Mouse (Mus musculus) CH12.LX (cell line): Measurements from ENCODE around the gene Ndc1. TPM values are rescaled to one million over a fixed set of nuclear protein-coding genes. Genes with fewer than 3 reads are reported as not detected.

Experiments used
- DNase-seq: peaks from one replicate; pipeline ENCODE4 v3.0.0-alpha.2; 2013; ENCODE audit errors: extremely low read depth
- H3K27ac ChIP-seq: 2 replicates; pipeline ENCODE4 v1.5.1; 2012; ENCODE audit warnings: low read depth, mild to moderate bottlenecking, control low read depth, moderate library complexity; ENCODE audit not compliant: insufficient read depth
- H3K27me3 ChIP-seq: replicated peaks from 2 replicates; pipeline ENCODE3; 2012; ENCODE audit warnings: inconsistent platforms
- H3K36me3 ChIP-seq, 2 experiments: replicated peaks in 1 of 2; 2 replicates each; pipeline versions ENCODE3 to v1.6.1; 2012; ENCODE audit warnings: inconsistent platforms in 1 of 2, low read length in 1 of 2, mild to moderate bottlenecking in 1 of 2, mixed read lengths in 1 of 2, moderate library complexity in 1 of 2; ENCODE audit not compliant: control insufficient read depth in 1 of 2, insufficient read depth in 1 of 2
- H3K4me1 ChIP-seq, 2 experiments: 2 replicates each; pipeline ENCODE4 v1.6.1; 2012; ENCODE audit warnings: inconsistent platforms in 1 of 2, moderate library complexity in 1 of 2; ENCODE audit not compliant: insufficient read depth in 2 of 2, control insufficient read depth in 1 of 2
- H3K4me2 ChIP-seq: 2 replicates; pipeline ENCODE4 v1.6.1; 2012; ENCODE audit warnings: low read depth, mild to moderate bottlenecking, control low read depth; ENCODE audit not compliant: poor library complexity, insufficient read depth, severe bottlenecking
- H3K4me3 ChIP-seq, 3 experiments: fragments of 150-350 bp in 1 of 3; sonication (generic) in 1 of 3; replicated peaks in 1 of 3; 2 replicates each; pipeline versions ENCODE3 to v1.5.1; 2011 to 2012; ENCODE audit warnings: low read depth in 2 of 3, low read length in 2 of 3, mild to moderate bottlenecking in 2 of 3, moderate library complexity in 2 of 3, control low read depth in 1 of 3, improper control_type of control experiment in 1 of 3, inconsistent platforms in 1 of 3, mixed read lengths in 1 of 3; ENCODE audit not compliant: poor library complexity in 1 of 3
- H3K79me2 ChIP-seq: replicated peaks from 2 replicates; pipeline ENCODE4 v1.6.1; 2012; ENCODE audit warnings: mild to moderate bottlenecking, moderate library complexity; ENCODE audit not compliant: control insufficient read depth, poor library complexity, insufficient read depth, severe bottlenecking; ENCODE audit errors: extremely low read depth
- H3K9ac ChIP-seq: 2 replicates; pipeline ENCODE4 v1.6.1; 2012; ENCODE audit warnings: low read depth, mild to moderate bottlenecking, control low read depth, moderate library complexity; ENCODE audit not compliant: insufficient read depth
- H3K9me3 ChIP-seq: replicated peaks from 2 replicates; pipeline ENCODE3; 2012; ENCODE audit warnings: low read length, inconsistent platforms, mixed read lengths
- CHD2 ChIP-seq: IDR thresholded peaks from 2 replicates; pipeline ENCODE4 v1.6.1; 2011; ENCODE audit warnings: low read length, improper control_type of control experiment
- CTCF ChIP-seq, 2 experiments: IDR thresholded peaks in 1 of 2; conservative IDR thresholded peaks in 1 of 2; 2 replicates each; pipeline ENCODE4 v1.5.1; 2011 to 2012; ENCODE audit warnings: low read depth in 2 of 2, low read length in 2 of 2, improper control_type of control experiment in 1 of 2, inconsistent platforms in 1 of 2, mild to moderate bottlenecking in 1 of 2, moderate library complexity in 1 of 2
- E2F4 ChIP-seq: IDR thresholded peaks from 2 replicates; pipeline ENCODE4 v1.6.1; 2011; ENCODE audit warnings: low read depth, low read length, improper control_type of control experiment; ENCODE audit not compliant: insufficient replicate concordance
- ELF1 ChIP-seq: IDR thresholded peaks from 2 replicates; pipeline ENCODE4 v1.6.1; 2014; ENCODE audit warnings: low read depth, mild to moderate bottlenecking, inconsistent platforms, low read length, improper control_type of control experiment
- EP300 ChIP-seq: IDR thresholded peaks from 2 replicates; pipeline ENCODE4 v1.6.1; 2011; ENCODE audit warnings: low read length, improper control_type of control experiment
- HCFC1 ChIP-seq: IDR thresholded peaks from 2 replicates; pipeline ENCODE4 v1.6.1; 2012; ENCODE audit warnings: low read depth, mild to moderate bottlenecking, inconsistent platforms, low read length, improper control_type of control experiment
- IRF4 ChIP-seq: IDR thresholded peaks from 2 replicates; pipeline ENCODE4 v1.6.1; 2014; ENCODE audit warnings: low read depth, mild to moderate bottlenecking, inconsistent platforms, low read length, improper control_type of control experiment
- JUN ChIP-seq: IDR thresholded peaks from 2 replicates; pipeline ENCODE4 v1.6.1; 2011; ENCODE audit warnings: low read depth, mild to moderate bottlenecking, low read length, improper control_type of control experiment, moderate library complexity; ENCODE audit not compliant: insufficient read depth
- JUND ChIP-seq: conservative IDR thresholded peaks from 2 replicates; pipeline ENCODE4 v1.6.1; 2011; ENCODE audit warnings: low read depth, low read length, improper control_type of control experiment
- MAFK ChIP-seq: IDR thresholded peaks from 2 replicates; pipeline ENCODE4 v1.6.1; 2011; ENCODE audit warnings: low read length, improper control_type of control experiment; ENCODE audit not compliant: insufficient replicate concordance
- MAX ChIP-seq: IDR thresholded peaks from 2 replicates; pipeline ENCODE4 v1.6.1; 2011; ENCODE audit warnings: low read length, improper control_type of control experiment
- MAZ ChIP-seq: IDR thresholded peaks from 2 replicates; pipeline ENCODE4 v1.6.1; 2012; ENCODE audit warnings: low read depth, mild to moderate bottlenecking, inconsistent platforms, low read length, improper control_type of control experiment, moderate library complexity
- MXI1 ChIP-seq: IDR thresholded peaks from 2 replicates; pipeline ENCODE4 v1.6.1; 2011; ENCODE audit warnings: mild to moderate bottlenecking, low read depth, low read length, improper control_type of control experiment
- MYC ChIP-seq: IDR thresholded peaks from 2 replicates; pipeline ENCODE4 v1.6.1; 2011; ENCODE audit warnings: low read depth, mild to moderate bottlenecking, improper control_type of control experiment, low read length
- NELFE ChIP-seq: IDR thresholded peaks from 2 replicates; pipeline ENCODE4 v1.6.1; 2011; ENCODE audit warnings: low read depth, low read length, improper control_type of control experiment
- NRF1 ChIP-seq: IDR thresholded peaks from 2 replicates; pipeline ENCODE4 v1.6.1; 2014; ENCODE audit warnings: low read depth, mild to moderate bottlenecking, inconsistent platforms, low read length, improper control_type of control experiment, moderate library complexity
- PAX5 ChIP-seq: IDR thresholded peaks from 2 replicates; pipeline ENCODE4 v1.6.1; 2012; ENCODE audit warnings: low read length, inconsistent platforms, mixed read lengths
- POLR2A ChIP-seq: IDR thresholded peaks from 2 replicates; pipeline ENCODE4 v1.6.1; 2011; ENCODE audit warnings: low read depth, mild to moderate bottlenecking, improper control_type of control experiment, low read length
- RAD21 ChIP-seq: IDR thresholded peaks from 2 replicates; pipeline ENCODE4 v1.6.1; 2011; ENCODE audit warnings: low read depth, mild to moderate bottlenecking, low read length, improper control_type of control experiment, moderate library complexity
- RCOR1 ChIP-seq: conservative IDR thresholded peaks from 2 replicates; pipeline ENCODE4 v1.6.1; 2012; ENCODE audit warnings: low read depth, mild to moderate bottlenecking, inconsistent platforms, low read length, improper control_type of control experiment
- TBP ChIP-seq: conservative IDR thresholded peaks from 2 replicates; pipeline ENCODE4 v1.6.1; 2011; ENCODE audit warnings: low read depth, low read length, improper control_type of control experiment
- USF1 ChIP-seq: IDR thresholded peaks from 2 replicates; pipeline ENCODE4 v1.6.1; 2014; ENCODE audit warnings: low read depth, mild to moderate bottlenecking, inconsistent platforms, low read length, improper control_type of control experiment
- USF2 ChIP-seq: conservative IDR thresholded peaks from 2 replicates; pipeline ENCODE4 v1.6.1; 2011; ENCODE audit warnings: low read depth, low read length, improper control_type of control experiment
- ZC3H11A ChIP-seq: IDR thresholded peaks from 2 replicates; pipeline ENCODE4 v1.6.1; 2012; ENCODE audit warnings: low read depth, mild to moderate bottlenecking, inconsistent platforms, low read length, improper control_type of control experiment
- dilution Hi-C: fragments of 300-500 bp; cut with MboI; formaldehyde crosslinking; loops from 2 replicates; pipeline ENCODE4 v1.14.3; 2020; ENCODE audit warnings: low sequenced_read_pairs; ENCODE audit not compliant: extremely low pct_unique_long_range_greater_than_20kb, extremely low pct_ligation_motif_present
- in situ Hi-C: fragments of 300-500 bp; cut with MboI; formaldehyde crosslinking; loops from 3 replicates; pipeline ENCODE4 v1.14.3; 2019; ENCODE audit warnings: low sequenced_read_pairs, low pct_ligation_motif_present, low pct_unique_long_range_greater_than_20kb, mixed read lengths
- polyA plus RNA-seq: library from polyadenylated mRNA; unstranded; fragments of >175 nt; gene quantifications from 2 replicates; pipeline ENCODE4 v1.2.1, GENCODE M21; 2012; ENCODE audit warnings: low read depth; ENCODE audit not compliant: insufficient read length
- total RNA-seq, 2 experiments: library from RNA; depleted of rRNA; stranded (reverse); fragments of 300-350 nt in 1 of 2; fragments of >200 nt in 1 of 2; gene quantifications; 2 replicates each; pipeline ENCODE4 v1.2.3; 2012 to 2014

Ndc1 gene
- total and polyA plus RNA-seq, 3 experiments = 49.1 to 86.5 (median 71.3) TPM

- TF ChIP-seq MYC (no peak), USF2 (no peak), E2F4 (no peak), EP300 (no peak), MAZ (no peak)
- TF ChIP-seq, all 38 proteins: peak for 0
These were observed 31.2 kb upstream of the Ndc1 start for GRCm38 (mm10) chr4:107336356-107336755.

GRCm38 (mm10) chr4:107337455-107337854 is 30.1 kb upstream of the Ndc1 start:
- dilution Hi-C loops (no loop called here), in situ Hi-C loops (no loop called here)
- H3K4me2 ChIP-seq = no peak overlapping the region

More at GRCm38 (mm10) chr4:107336356-107336755, 31.2 kb upstream of the Ndc1 start:
- H3K27me3 ChIP-seq = no peaks in the 10 kb centered on the region
- no peak overlapping the region for H3K4me2 ChIP-seq
- H3K4me3 ChIP-seq = no peak overlapping the region
- in situ Hi-C loops (no loop called here), dilution Hi-C loops (no loop called here)
- H3K4me1 ChIP-seq = no peaks in the 10 kb centered on the region
- H3K36me3 ChIP-seq = peaks cover 10 to 61% of the 10 kb centered on the region in 2 experiments
- H3K79me2 ChIP-seq = no peaks in the 10 kb centered on the region
- DNase-seq = no peak
- H3K27ac ChIP-seq = no peak overlapping the region
- H3K9me3 ChIP-seq = peaks cover 2% of the 10 kb centered on the region
- H3K9ac ChIP-seq = no peak overlapping the region

GRCm38 (mm10) chr4:107341354-107341753 is 26.2 kb upstream of the Ndc1 start:
- no peaks in the 10 kb centered on the region for H3K9me3 ChIP-seq
- no peak overlapping the region for H3K27ac ChIP-seq
- peaks cover 28 to 85% of the 10 kb centered on the region in 2 experiments for H3K36me3 ChIP-seq
- no peaks in the 10 kb centered on the region for H3K79me2 ChIP-seq
- H3K9ac ChIP-seq = no peak overlapping the region
- in situ Hi-C loops (no loop called here), dilution Hi-C loops (no loop called here)
- TF ChIP-seq CHD2 (no peak), MAFK (no peak), PAX5 (no peak), TBP (no peak), NELFE (no peak), USF1 (no peak), EP300 (no peak), RAD21 (no peak), ZC3H11A (no peak), JUN (no peak), JUND (no peak), ELF1 (no peak), MXI1 (no peak), MYC (no peak), MAZ (no peak), MAX (no peak), POLR2A (no peak), NRF1 (no peak), E2F4 (no peak), RCOR1 (no peak)
- TF ChIP-seq, all 38 proteins: peak for 0
- no peaks in the 10 kb centered on the region for H3K4me1 ChIP-seq
- no peaks in the 10 kb centered on the region for H3K27me3 ChIP-seq
- no peak overlapping the region for H3K4me2 ChIP-seq
- H3K4me3 ChIP-seq = no peak overlapping the region
- no peak for DNase-seq

More at GRCm38 (mm10) chr4:107337455-107337854, 30.1 kb upstream of the Ndc1 start:
- H3K79me2 ChIP-seq = no peaks in the 10 kb centered on the region
- H3K27ac ChIP-seq = no peak overlapping the region
- peaks cover 2% of the 10 kb centered on the region for H3K9me3 ChIP-seq
- no peak for TF ChIP-seq USF1
- TF ChIP-seq JUN = no peak
- no peak for TF ChIP-seq E2F4
- no peak for TF ChIP-seq IRF4
- no peak for TF ChIP-seq CTCF (conservative IDR thresholded peaks at IDR 0.05 in 1 of 2, IDR thresholded peaks at IDR 0.05 in 1 of 2; ENCODE audit: low read depth in 2 of 2, low read length in 2 of 2)
- no peak for TF ChIP-seq USF2
- no peak for TF ChIP-seq JUND
- no peak for TF ChIP-seq HCFC1
- no peak for TF ChIP-seq NRF1
- no peak overlapping the region for H3K9ac ChIP-seq
- no peaks in the 10 kb centered on the region for H3K27me3 ChIP-seq
- peaks cover 16 to 70% of the 10 kb centered on the region in 2 experiments for H3K36me3 ChIP-seq
- DNase-seq = no peak
- H3K4me3 ChIP-seq = no peak overlapping the region
- H3K4me1 ChIP-seq = no peaks in the 10 kb centered on the region
